Mouse (Mus musculus): Measurements from ENCODE around the gene Hipk4.

GRCm38 (mm10) chr7:27535386-27535785 lies 12.3 kb downstream of the Hipk4 start:
- TF ChIP-seq CTCF (IDR thresholded peaks at IDR 0.05; ENCODE audit: low read depth): no peak
- TF ChIP-seq EP300 (IDR thresholded peaks at IDR 0.05; ENCODE audit: low read depth): peak; percentile 86
